Mouse (Mus musculus) 416B (cell line): Measurements from ENCODE around the gene Reep3.

Experiments
- DNase-seq: peaks from one replicate; pipeline ENCODE4 v3.0.0; 2011; ENCODE audit warnings: low read depth

Gene Reep3

GRCm38 (mm10) chr10:66969581-66969980 is 127.2 kb downstream of the Reep3 start:
- DNase-seq = no peak

- DNase-seq = no peak
These were observed 127.7 kb downstream of the Reep3 start for GRCm38 (mm10) chr10:66969081-66969480.

- DNase-seq = no peak
These were observed 128.2 kb downstream of the Reep3 start for GRCm38 (mm10) chr10:66968541-66968940.

DNA sequence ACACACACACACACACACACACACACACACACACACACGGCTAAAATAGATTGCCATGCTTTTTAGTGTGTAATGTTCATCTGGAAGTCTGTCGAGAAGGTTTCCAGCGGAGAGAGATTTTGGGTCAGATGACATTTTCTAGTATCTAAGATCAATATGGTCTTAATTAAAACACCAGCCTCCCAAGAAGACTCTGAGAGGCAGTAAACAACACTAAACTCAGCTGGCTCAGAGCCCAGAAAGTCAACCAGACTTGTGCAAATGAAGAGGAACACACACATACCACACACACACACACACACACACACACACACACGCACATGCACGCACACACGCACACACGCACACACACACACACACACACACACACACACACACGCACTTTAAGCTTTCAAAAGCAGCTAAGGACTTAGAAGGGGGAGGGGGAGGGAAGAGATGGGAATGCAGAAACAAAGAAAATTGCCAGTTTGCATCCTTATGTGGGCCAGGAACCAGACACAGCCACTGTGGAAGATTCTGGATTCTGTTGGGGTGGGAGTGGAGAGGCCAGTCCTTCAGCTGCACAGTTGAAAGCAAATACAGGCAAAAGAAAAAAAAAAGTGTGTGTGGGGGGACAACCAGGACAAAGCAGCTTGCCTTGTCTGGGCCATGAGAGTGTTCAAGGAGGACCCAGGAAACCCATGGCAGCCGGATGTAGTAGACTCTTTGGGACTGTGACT is 130.2 kb downstream of the Reep3 start:
- DNase-seq = no peak

DNA sequence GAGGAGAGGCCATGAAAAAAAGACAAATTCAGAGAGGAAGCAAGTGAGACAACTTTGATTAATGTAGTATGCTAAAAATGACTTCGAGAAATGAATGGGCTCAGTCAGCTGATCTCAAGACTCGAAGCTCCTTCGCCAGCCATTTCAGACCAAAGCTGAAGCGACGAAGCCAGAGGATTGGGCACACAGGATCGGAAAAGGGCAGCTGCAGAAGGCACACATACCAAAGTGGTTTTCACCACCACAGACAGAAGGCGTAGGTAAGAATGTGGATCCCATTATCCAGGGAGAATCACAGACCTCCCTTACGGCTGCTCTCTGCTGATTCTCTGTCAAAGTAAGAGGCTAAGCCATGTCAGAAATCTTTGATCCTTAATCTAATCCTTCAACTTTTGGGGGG is 136.6 kb downstream of the Reep3 start:
- DNase-seq = no peak
